19 mouse cellular contexts compared by ENCODE assay signal in the genomic region with DNA sequence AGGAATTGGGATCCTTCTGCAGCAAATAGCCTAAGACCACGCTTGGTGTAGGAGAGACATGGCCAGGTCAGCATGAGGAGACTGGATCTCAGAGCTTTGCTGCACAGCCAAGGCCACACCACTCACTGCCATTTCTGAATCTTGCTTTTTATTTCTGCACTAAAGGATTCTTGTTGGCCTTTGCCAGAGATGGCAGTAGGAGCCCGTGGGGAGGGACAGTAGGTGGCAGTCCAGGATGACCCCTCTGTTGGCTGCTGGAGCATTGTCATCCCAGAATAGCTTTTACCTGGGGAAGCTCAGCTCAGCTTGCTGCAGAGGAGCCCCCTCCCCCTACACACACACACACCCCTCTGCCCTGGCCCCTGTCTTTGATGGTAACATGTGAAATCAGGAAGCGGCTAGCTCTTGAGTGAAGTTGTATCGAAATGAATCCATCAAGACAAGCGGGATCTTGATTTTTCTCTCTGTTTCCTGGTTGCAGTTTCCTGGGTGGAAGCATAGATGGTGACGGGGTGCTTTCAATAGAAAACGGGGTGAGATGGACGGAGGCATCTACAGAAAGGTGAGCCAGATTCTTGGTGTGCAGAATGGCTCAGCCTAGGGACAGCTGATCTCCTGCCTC. TPM values are rescaled to one million over a fixed set of nuclear protein-coding genes. Genes with fewer than 3 reads are reported as not detected.
"Had no signal": no experiment of that assay in that cellular context is flagged by ENCODE, and none has a peak within 500 bp of the region (broad histone marks: within the 10 kb centered on the region; RNA-seq: fewer than 3 reads in every experiment).

No protein-coding gene starts in this region.

- H3K4me3 ChIP-seq: limb, embryonic 12.5 days; limb, embryonic 15.5 days; midbrain, embryonic 12.5 days; midbrain, embryonic 15.5 days; neural tube, embryonic 13.5 days; stomach, embryonic 15.5 days had no signal

- ATAC-seq: liver, postnatal 0 days; lung, postnatal 0 days; midbrain, embryonic 15.5 days had no signal

- H3K4me1 ChIP-seq: limb, embryonic 12.5 days; midbrain, embryonic 12.5 days; midbrain, embryonic 15.5 days had no signal

- H3K27ac ChIP-seq: limb, embryonic 12.5 days; limb, embryonic 15.5 days; liver, embryonic 14.5 days; macrophage; midbrain, embryonic 12.5 days; midbrain, embryonic 15.5 days; neural tube, embryonic 13.5 days; stomach, embryonic 15.5 days had no signal

- H3K36me3 ChIP-seq: limb, embryonic 12.5 days; limb, embryonic 15.5 days; midbrain, embryonic 12.5 days; midbrain, embryonic 15.5 days; neural tube, embryonic 13.5 days; stomach, embryonic 15.5 days had no signal

- H3K9me3 ChIP-seq: limb, embryonic 12.5 days; limb, embryonic 15.5 days; midbrain, embryonic 12.5 days; midbrain, embryonic 15.5 days; neural tube, embryonic 13.5 days; stomach, embryonic 15.5 days had no signal

- H3K27me3 ChIP-seq: limb, embryonic 12.5 days; limb, embryonic 15.5 days; midbrain, embryonic 12.5 days; midbrain, embryonic 15.5 days; neural tube, embryonic 13.5 days; stomach, embryonic 15.5 days had no signal

- H3K4me2 ChIP-seq: limb, embryonic 12.5 days; limb, embryonic 15.5 days; liver, embryonic 11.5 days; lung, embryonic 14.5 days; midbrain, embryonic 12.5 days; midbrain, embryonic 15.5 days; neural tube, embryonic 13.5 days; stomach, embryonic 15.5 days had no signal

- DNase-seq: kidney, postnatal 14 days; kidney, postnatal 4 days; left cerebral cortex, postnatal 4 days; liver, postnatal 0 days; lung, embryonic 14.5 days; retina, postnatal 1 day; right cerebral cortex, postnatal 25 days; spleen, adult 18-20 months; thymus, postnatal 4 days had no signal

- H3K9ac ChIP-seq: limb, embryonic 12.5 days; limb, embryonic 15.5 days; liver, embryonic 14.5 days; liver, postnatal 0 days; lung, embryonic 14.5 days; midbrain, embryonic 12.5 days; midbrain, embryonic 15.5 days; neural tube, embryonic 13.5 days; stomach, embryonic 15.5 days had no signal

RNA-seq across cellular contexts. Expression of a gene that starts 23.1 kb away (rescaled TPM):
- polyA plus RNA-seq: liver, embryonic 11.5 days had no signal
